Mouse (Mus musculus) bone marrow, adult 2 months (tissue): ENCODE measurements around the gene Crtc2.

Source experiments
- CTCF ChIP-seq: fragments of 200-500 bp; IDR thresholded peaks from 2 replicates; pipeline ENCODE4 v1.5.1; 2011; ENCODE audit warnings: low read length, control low read depth; ENCODE audit not compliant: control insufficient read depth, insufficient read depth
- POLR2A ChIP-seq: fragments of 200-500 bp; IDR thresholded peaks from 2 replicates; pipeline ENCODE4 v1.6.1; 2011; ENCODE audit warnings: low read depth, mild to moderate bottlenecking, control low read depth, low read length, borderline replicate concordance; ENCODE audit not compliant: control insufficient read depth

DNA sequence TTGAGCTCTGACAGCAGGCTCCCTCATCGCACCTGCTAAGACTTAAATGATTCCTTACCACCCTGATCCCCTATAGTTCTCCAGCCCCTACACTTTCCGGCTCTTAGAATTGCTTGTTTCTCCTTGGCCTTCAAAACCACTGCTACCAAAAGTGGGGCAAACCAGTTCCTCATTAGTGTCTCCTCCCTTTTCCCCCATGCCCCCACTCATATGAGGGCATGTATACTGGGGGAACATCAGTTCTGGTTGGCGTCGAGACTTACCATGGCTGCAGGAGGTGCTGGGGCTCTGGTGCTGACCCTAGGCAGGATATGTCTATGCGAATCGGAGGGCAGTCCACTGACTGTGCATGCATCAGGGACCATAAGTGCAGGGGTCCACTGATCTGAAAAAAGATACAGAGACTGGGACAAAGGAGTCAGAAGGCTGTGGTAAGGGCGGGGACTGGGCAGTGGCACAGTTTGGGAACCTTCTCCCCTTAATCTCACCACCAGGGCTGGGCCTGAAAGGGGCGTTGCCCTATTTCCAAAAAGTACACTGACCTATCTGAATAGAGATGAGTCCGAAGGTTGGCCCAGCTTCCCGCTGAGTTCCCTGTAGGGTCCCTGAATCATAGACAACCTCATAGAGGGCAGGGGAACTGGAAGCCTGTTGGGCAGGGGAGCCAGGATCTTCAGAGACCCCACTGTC, 12.1 kb upstream of the Crtc2 start:
- TF ChIP-seq CTCF, result no peak
- TF ChIP-seq POLR2A, result no peak
